Mouse (Mus musculus) adipocyte (in vitro differentiated cells): ENCODE results near the gene Nsa2.

ENCODE experiments used
- DNase-seq: peaks from one replicate; pipeline ENCODE4 v3.0.0-alpha.2; 2016; ENCODE audit warnings: low spot score

The Nsa2 gene

DNA sequence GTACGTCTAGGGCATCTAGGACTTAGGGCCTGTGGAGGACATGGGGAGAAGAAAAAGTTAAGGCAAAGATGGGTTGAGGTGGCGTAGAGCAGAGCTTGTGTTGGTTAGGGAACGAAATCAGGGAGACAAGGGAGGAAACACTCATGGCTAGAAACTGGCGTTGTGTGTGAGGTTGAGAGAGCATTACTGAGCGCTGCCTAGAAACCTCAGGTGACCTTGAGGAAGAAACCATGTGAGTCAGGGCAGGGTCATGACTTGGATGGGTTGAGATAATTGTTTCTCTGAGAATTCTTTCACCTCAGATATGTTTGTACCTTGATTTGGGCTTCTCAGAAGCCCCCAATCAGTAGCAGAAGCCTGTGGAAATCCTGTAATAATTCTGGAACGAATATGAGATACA lies 50.3 kb downstream of the Nsa2 start:
- DNase-seq: no peak

GRCm38 (mm10) chr13:97086316-97086715 lies 51.4 kb downstream of the Nsa2 start:
- DNase-seq: no peak

DNA sequence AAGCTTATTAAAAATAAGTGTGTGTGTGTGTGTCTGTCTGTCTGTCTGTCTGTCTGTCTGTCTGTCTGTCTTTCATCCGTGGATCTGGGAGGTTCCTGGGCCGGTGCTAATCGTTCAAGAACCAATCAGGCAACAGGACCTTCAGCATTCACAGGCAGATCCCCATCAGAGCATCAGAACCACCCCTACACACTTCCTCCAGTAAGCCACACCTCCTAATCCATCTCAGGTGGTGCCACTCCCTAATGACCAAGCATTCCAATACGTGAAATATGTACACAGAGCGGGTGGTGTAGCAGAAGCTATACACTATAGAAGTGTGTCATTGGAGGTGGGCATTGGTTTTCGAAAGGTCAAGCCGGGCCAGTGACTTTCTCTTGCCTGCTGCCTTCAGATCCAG lies 55.3 kb downstream of the Nsa2 start:
- DNase-seq: no peak

GRCm38 (mm10) chr13:97080615-97081014 lies 57.1 kb downstream of the Nsa2 start:
- DNase-seq: no peak

- no peak for DNase-seq
These were observed 57.5 kb downstream of the Nsa2 start for GRCm38 (mm10) chr13:97080201-97080600.
